36 mouse cellular contexts compared by ENCODE assay signal in the genomic region with DNA sequence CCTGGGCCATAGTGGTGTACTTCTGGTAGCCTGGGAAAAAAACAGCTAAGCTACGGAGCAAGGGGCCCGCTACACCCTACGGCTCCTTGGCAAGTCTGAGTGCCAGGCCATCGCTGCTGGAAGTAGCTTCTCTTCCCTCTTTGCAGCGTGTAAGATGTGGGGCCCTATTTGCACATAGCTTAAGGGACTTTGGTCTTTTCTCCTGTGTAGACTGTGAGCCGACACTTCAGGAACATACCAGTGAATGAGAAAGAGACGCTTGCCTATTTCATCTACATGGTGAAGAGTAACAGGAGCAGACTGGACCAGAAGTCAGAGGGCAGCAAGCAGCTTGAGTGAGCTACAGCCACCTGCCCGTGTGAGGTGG. TPM values are rescaled to one million over a fixed set of nuclear protein-coding genes. Genes with fewer than 3 reads are reported as not detected.
"Had no signal": no experiment of that assay in that cellular context is flagged by ENCODE, and none has a peak within 500 bp of the region (broad histone marks: within the 10 kb centered on the region; RNA-seq: fewer than 3 reads in every experiment).

No protein-coding gene starts in this region.

- DNase-seq: cerebellum, adult 2 months; cerebellum, adult 8-10 months; cerebellum, adult 9-10 months; cerebellum, adult 9-11 months; cerebellum, postnatal 14 days; cerebellum, postnatal 25 days; cerebellum, postnatal 36 days; embryo, embryonic 11 days; forebrain, postnatal 0 days; gastrocnemius, adult 2 months; gastrocnemius, postnatal 10 days; gastrocnemius, postnatal 14 days; gastrocnemius, postnatal 25 days; gastrocnemius, postnatal 36 days; heart, adult 2 months had no signal

- H3K9ac ChIP-seq: embryonic facial prominence, embryonic 12.5 days; embryonic facial prominence, embryonic 13.5 days; embryonic facial prominence, embryonic 15.5 days; forebrain, embryonic 12.5 days; forebrain, embryonic 13.5 days; forebrain, embryonic 15.5 days; forebrain, postnatal 0 days had no signal

- H3K4me3 ChIP-seq: embryonic facial prominence, embryonic 10.5 days; embryonic facial prominence, embryonic 12.5 days; embryonic facial prominence, embryonic 13.5 days; embryonic facial prominence, embryonic 15.5 days; erythroblast, embryonic 14.5 days; forebrain, embryonic 10.5 days; forebrain, embryonic 12.5 days; forebrain, embryonic 13.5 days; forebrain, embryonic 15.5 days; gastrocnemius, adult 2 months; heart, adult 2 months had no signal

- H3K27me3 ChIP-seq: embryonic facial prominence, embryonic 12.5 days; embryonic facial prominence, embryonic 13.5 days; embryonic facial prominence, embryonic 15.5 days; forebrain, embryonic 12.5 days; forebrain, embryonic 13.5 days; forebrain, embryonic 15.5 days had no signal

- H3K27ac ChIP-seq: embryonic facial prominence, embryonic 10.5 days; embryonic facial prominence, embryonic 12.5 days; embryonic facial prominence, embryonic 13.5 days; embryonic facial prominence, embryonic 15.5 days; forebrain, embryonic 10.5 days; forebrain, embryonic 12.5 days; forebrain, embryonic 13.5 days; forebrain, embryonic 15.5 days; gastrocnemius, adult 2 months; heart, adult 2 months had no signal

- H3K9me3 ChIP-seq: embryonic facial prominence, embryonic 10.5 days; embryonic facial prominence, embryonic 12.5 days; embryonic facial prominence, embryonic 13.5 days; embryonic facial prominence, embryonic 15.5 days; forebrain, embryonic 10.5 days; forebrain, embryonic 12.5 days; forebrain, embryonic 13.5 days; forebrain, embryonic 15.5 days had no signal

- H3K4me2 ChIP-seq: embryonic facial prominence, embryonic 12.5 days; embryonic facial prominence, embryonic 13.5 days; embryonic facial prominence, embryonic 15.5 days; forebrain, embryonic 12.5 days; forebrain, embryonic 13.5 days; forebrain, embryonic 15.5 days had no signal

- ATAC-seq: forebrain, embryonic 13.5 days; forebrain, embryonic 14.5 days; forebrain, embryonic 15.5 days; forebrain, embryonic 16.5 days; forebrain, postnatal 0 days had no signal

- H3K4me1 ChIP-seq: embryonic facial prominence, embryonic 13.5 days; embryonic facial prominence, embryonic 15.5 days; forebrain, embryonic 10.5 days; forebrain, embryonic 13.5 days; forebrain, embryonic 15.5 days had no signal

RNA-seq across cellular contexts. Expression of a gene that starts 22.9 kb away (rescaled TPM):
- total RNA-seq: common myeloid progenitor, adult 5-6 weeks; forebrain, postnatal 0 days; gastrocnemius, adult 18-20 months; gastrocnemius, adult 2 months; gastrocnemius, adult 8-10 months; gastrocnemius, postnatal 10 days; gastrocnemius, postnatal 14 days; gastrocnemius, postnatal 25 days; gastrocnemius, postnatal 36 days; gastrocnemius, postnatal 4 days; granulocyte monocyte progenitor cell, adult 5-6 weeks; heart, adult 18-20 months; heart, adult 2 months; heart, adult 8-10 months had no signal
- polyA plus RNA-seq: cerebellum, adult 2 months; cortical plate, adult 2 months; erythroblast, embryonic 14.5 days; forebrain, embryonic 10.5 days; forebrain, embryonic 11.5 days; forebrain, embryonic 12.5 days; forebrain, embryonic 13.5 days; forebrain, embryonic 14.5 days; forebrain, embryonic 15.5 days; forebrain, embryonic 16.5 days; forebrain, postnatal 0 days; gonadal fat pad, adult 2 months; heart, adult 2 months had no signal
